Mouse (Mus musculus) midbrain, postnatal 0 days (tissue): Measurements from ENCODE around the gene Gtpbp2. TPM values are rescaled to one million over a fixed set of nuclear protein-coding genes. Genes with fewer than 3 reads are reported as not detected.

ENCODE experiments used
- ATAC-seq: fragments of 200-750 bp; cut with Nextera tagmentation; 2 replicates; pipeline ENCODE4 v1.8.0; 2017; ENCODE audit warnings: moderate number of reproducible peaks, mild to moderate bottlenecking, moderate TSS enrichment, moderate library complexity; ENCODE audit not compliant: low FRiP score
- DNase-seq: peaks from one replicate; pipeline ENCODE4 v3.0.0-alpha.2; 2015; ENCODE audit warnings: low spot score
- H3K27ac ChIP-seq: fragments of 300-500 bp; sonication (generic); 2 replicates; pipeline ENCODE4 v1.5.1; 2014; ENCODE audit warnings: low read depth, mild to moderate bottlenecking, low read length, mixed read lengths
- H3K27me3 ChIP-seq: fragments of 300-500 bp; sonication (generic); 2 replicates; pipeline ENCODE4 v1.6.1; 2014; ENCODE audit warnings: low read length, control low read depth, mixed read lengths; ENCODE audit not compliant: insufficient read depth
- H3K36me3 ChIP-seq: fragments of 300-500 bp; sonication (generic); 2 replicates; pipeline ENCODE4 v1.6.1; 2014; ENCODE audit warnings: low read length, control low read depth, mixed read lengths; ENCODE audit not compliant: insufficient read depth
- H3K4me1 ChIP-seq: fragments of 300-500 bp; sonication (generic); 2 replicates; pipeline ENCODE4 v1.6.1; 2014; ENCODE audit warnings: mild to moderate bottlenecking, control low read depth, antibody characterized with exemption, low read length, mixed read lengths; ENCODE audit not compliant: insufficient read depth
- H3K4me2 ChIP-seq: fragments of 300-500 bp; sonication (generic); 2 replicates; pipeline ENCODE4 v1.6.1; 2014; ENCODE audit warnings: low read depth, mild to moderate bottlenecking, low read length, mixed read lengths; ENCODE audit not compliant: poor library complexity, severe bottlenecking
- H3K4me3 ChIP-seq: fragments of 300-500 bp; sonication (generic); 2 replicates; pipeline ENCODE4 v1.5.1; 2014; ENCODE audit warnings: low read depth, mild to moderate bottlenecking, low read length, moderate library complexity
- H3K9ac ChIP-seq: fragments of 300-500 bp; sonication (generic); replicated peaks from 2 replicates; pipeline ENCODE4 v1.6.1; 2014; ENCODE audit warnings: mild to moderate bottlenecking, low read length, moderate library complexity, mixed read lengths; ENCODE audit not compliant: poor library complexity, severe bottlenecking
- H3K9me3 ChIP-seq: fragments of 300-500 bp; sonication (generic); 2 replicates; pipeline ENCODE4 v1.6.1; 2016; ENCODE audit warnings: low read length, control low read depth
- CTCF ChIP-seq: IDR thresholded peaks from 2 replicates; pipeline ENCODE4 v1.5.1; 2016; ENCODE audit warnings: antibody characterized with exemption, mild to moderate bottlenecking
- WGBS: fragments of 180-500 bp; shearing (Covaris S2); extraction: QIAGEN DNeasy Blood & Tissue Kit; methylation state at CpG from one replicate; pipeline ENCODE4 v1.1.7; 2014; 5-methylcytosine and 5-hydroxymethylcytosine counted together
- polyA plus RNA-seq: library from polyadenylated mRNA; unstranded; fragments of >200 nt; fragmentation: Nextera tagmentation; extraction: Ambion mirVana; gene quantifications from 2 replicates; pipeline ENCODE4 v1.2.1, GENCODE M21; 2015
- total RNA-seq: library from RNA; depleted of rRNA; stranded (reverse); fragments of >200 nt; gene quantifications from 2 replicates; pipeline ENCODE4 v1.2.3, GENCODE M21; 2014

Gtpbp2 gene
- total and polyA plus RNA-seq, 2 experiments from 2014 or later: 25.9 to 82.2 TPM

- Histone ChIP-seq H3K9me3 (no peaks in the 10 kb centered on the region), H3K27ac (no peak overlapping the region), H3K9ac (no peak overlapping the region), H3K27me3 (no peaks in the 10 kb centered on the region), H3K4me3 (no peak overlapping the region), H3K4me2 (no peak overlapping the region), H3K36me3 (peaks cover 2% of the 10 kb centered on the region), H3K4me1 (0 out of 2 replicates have a peak, but pooled peaks cover 3% of the 10 kb centered on the region)
- no peak for TF ChIP-seq CTCF
- no peak for ATAC-seq
- DNase-seq: no peak
- 60% methylated on average over 2 of the region's 2 CpGs for WGBS
Observed at GRCm38 (mm10) chr17:46159236-46159635, 1.6 kb upstream of the Gtpbp2 start.

DNA sequence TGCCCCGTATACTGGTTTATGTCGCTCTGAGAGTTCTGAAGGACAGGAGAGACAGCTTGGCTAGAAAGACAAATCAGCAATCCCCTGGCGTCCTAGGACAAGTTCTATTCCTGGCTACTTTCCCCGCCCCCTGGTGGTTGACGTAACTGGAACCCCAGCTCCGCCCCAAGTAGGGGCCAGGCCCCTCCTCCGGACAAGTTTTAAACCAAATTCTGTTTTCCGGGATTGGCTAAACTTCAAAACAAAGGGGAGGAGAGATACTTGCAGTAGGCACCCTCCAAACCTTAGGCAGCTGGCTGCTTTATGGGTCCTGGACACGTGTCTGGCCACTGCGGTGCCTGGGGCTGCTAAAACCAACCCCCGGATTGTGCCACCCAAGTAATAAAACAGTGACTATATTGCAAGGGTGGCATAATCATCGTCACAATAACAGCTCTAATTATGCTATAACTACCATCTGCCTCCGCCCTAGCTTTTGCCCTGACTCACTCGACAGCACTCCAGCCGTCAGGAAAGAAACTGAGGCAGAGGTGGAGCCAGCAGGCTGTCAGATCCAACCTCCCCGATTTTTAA lies 656 bp upstream of the Gtpbp2 start:
- Histone ChIP-seq H3K4me2 (peak overlapping the region; percentile 75), H3K27ac (0 out of 2 replicates have a peak overlapping the region, but pooled peaks have one; percentile 27), H3K4me1 (0 out of 2 replicates have a peak, but pooled peaks cover 3% of the 10 kb centered on the region), H3K9me3 (no peaks in the 10 kb centered on the region), H3K36me3 (peaks cover 12% of the 10 kb centered on the region), H3K4me3 (peak overlapping the region; percentile 66), H3K9ac (peak overlapping the region; percentile 39; the same call in 1 of the 2 replicates), H3K27me3 (no peaks in the 10 kb centered on the region)
- peak; percentile 39 for ATAC-seq
- peak; percentile 62 for TF ChIP-seq CTCF
- peak; percentile 88 for DNase-seq
- under 1% methylated on average over 16 of the region's 16 CpGs for WGBS

DNA sequence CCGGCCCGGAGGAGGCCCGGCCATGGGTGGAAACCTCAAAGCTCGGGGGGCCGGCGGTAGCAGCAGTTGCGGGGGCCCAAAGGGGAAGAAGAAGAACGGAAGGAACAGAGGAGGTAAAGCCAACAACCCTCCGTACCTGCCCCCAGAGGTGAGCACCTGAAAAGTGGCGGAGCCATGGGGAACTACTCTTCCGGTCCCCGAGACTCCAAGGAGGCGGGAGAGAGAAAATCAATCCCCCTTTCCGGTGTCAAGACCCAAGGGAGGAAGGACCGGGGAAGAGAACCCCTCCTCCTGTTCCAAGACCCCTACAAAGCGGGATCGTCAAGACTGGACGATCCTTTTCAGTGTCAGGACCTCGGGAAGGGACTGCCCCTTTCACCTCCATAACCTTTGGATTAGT lies 347 bp downstream of the Gtpbp2 start:
- DNase-seq: peak; percentile 52
- WGBS: under 1% methylated on average over 19 of the region's 19 CpGs
- TF ChIP-seq CTCF: no peak

DNA sequence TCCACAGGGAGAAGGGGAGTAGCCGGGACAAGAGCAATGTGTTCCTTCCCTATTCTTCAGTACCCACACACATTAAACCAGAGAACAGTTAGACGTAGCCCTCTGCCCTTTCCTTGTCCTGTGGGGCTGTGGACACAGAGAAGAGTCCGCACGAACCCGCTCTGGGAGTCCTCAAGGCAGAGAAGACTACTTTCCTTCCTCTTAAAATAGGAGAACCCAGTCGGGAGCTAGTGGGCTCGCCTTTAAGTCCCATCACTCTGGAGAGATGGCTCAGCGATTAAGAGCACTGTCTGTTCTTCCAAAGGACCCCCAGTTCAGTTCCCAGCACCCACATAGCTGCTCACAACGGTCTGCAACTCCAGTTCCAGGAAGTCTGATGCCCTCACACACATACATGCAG lies 878 bp downstream of the Gtpbp2 start:
- no peak for ATAC-seq
- Histone ChIP-seq H3K36me3 (peaks cover 27% of the 10 kb centered on the region), H3K9ac (peak overlapping the region; percentile 75), H3K27ac (no peak overlapping the region), H3K4me2 (peak overlapping the region; percentile 84), H3K9me3 (no peaks in the 10 kb centered on the region), H3K27me3 (no peaks in the 10 kb centered on the region), H3K4me3 (peak overlapping the region; percentile 66), H3K4me1 (0 out of 2 replicates have a peak, but pooled peaks cover 3% of the 10 kb centered on the region)
- WGBS: 46% methylated on average over 9 of the region's 9 CpGs
- no peak for TF ChIP-seq CTCF
- no peak for DNase-seq

More for the DNA sequence above, 347 bp downstream of the Gtpbp2 start:
- peak overlapping the region; percentile 79 for H3K27ac ChIP-seq
- 0 out of 2 replicates have a peak, but pooled peaks cover 3% of the 10 kb centered on the region for H3K4me1 ChIP-seq
- H3K4me3 ChIP-seq: peak overlapping the region; percentile 66
- ATAC-seq: peak; percentile 69
- H3K9ac ChIP-seq: peak overlapping the region; percentile 75
- H3K9me3 ChIP-seq: no peaks in the 10 kb centered on the region
- H3K4me2 ChIP-seq: peak overlapping the region; percentile 84
- H3K27me3 ChIP-seq: no peaks in the 10 kb centered on the region
- peaks cover 22% of the 10 kb centered on the region for H3K36me3 ChIP-seq

GRCm38 (mm10) chr17:46162551-46162950 lies 1.7 kb downstream of the Gtpbp2 start:
- Histone ChIP-seq H3K4me2 (no peak overlapping the region), H3K27me3 (no peaks in the 10 kb centered on the region)

DNA sequence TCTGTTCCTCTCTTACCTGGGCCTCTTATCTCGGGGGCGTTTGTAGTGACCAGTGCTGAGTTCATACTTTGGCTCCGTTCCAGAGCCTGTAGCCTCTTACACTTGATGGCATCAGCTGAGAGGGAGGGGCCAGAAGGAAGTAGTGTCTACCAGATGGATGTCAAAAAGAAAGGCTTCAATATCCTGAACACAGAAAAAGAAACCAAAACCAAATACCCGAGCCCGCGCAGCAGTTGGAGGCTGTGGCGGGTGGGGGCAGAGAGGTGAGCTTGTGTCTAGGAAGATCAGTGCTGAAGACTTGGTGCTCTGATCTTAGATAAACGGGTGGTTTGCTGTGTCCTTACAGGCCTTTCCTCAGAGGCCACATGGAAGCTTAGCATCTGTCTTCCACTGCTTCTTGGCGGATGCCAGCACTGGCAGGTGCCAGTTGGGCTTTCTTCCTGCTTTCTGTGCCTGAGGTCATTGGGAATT lies 2.2 kb downstream of the Gtpbp2 start:
- H3K36me3 ChIP-seq: peaks cover 38% of the 10 kb centered on the region
- no peak overlapping the region for H3K4me3 ChIP-seq
- no peak overlapping the region for H3K27ac ChIP-seq
- H3K4me2 ChIP-seq: no peak overlapping the region
- no peaks in the 10 kb centered on the region for H3K9me3 ChIP-seq
- no peak for ATAC-seq
- H3K4me1 ChIP-seq: 0 out of 2 replicates have a peak, but pooled peaks cover 3% of the 10 kb centered on the region
- no peak for TF ChIP-seq CTCF
- WGBS: 83% methylated on average over 9 of the region's 9 CpGs
- DNase-seq: peak; percentile 21
- H3K9ac ChIP-seq: no peak overlapping the region
- no peaks in the 10 kb centered on the region for H3K27me3 ChIP-seq

More at GRCm38 (mm10) chr17:46162551-46162950, 1.7 kb downstream of the Gtpbp2 start:
- no peak for TF ChIP-seq CTCF
- H3K36me3 ChIP-seq: peaks cover 33% of the 10 kb centered on the region
- no peak overlapping the region for H3K27ac ChIP-seq
- no peaks in the 10 kb centered on the region for H3K9me3 ChIP-seq
- DNase-seq (no peak), ATAC-seq (no peak)
- H3K4me1 ChIP-seq: 0 out of 2 replicates have a peak, but pooled peaks cover 3% of the 10 kb centered on the region
- no peak overlapping the region for H3K9ac ChIP-seq
- WGBS: 93% methylated on average over 7 of the region's 7 CpGs
- no peak overlapping the region for H3K4me3 ChIP-seq
